Mouse (Mus musculus): ENCODE results near the gene Pptc7.
A peak's percentile ranks its signal among the peaks of the same experiment; 100 is the strongest.

Gene Pptc7

DNA sequence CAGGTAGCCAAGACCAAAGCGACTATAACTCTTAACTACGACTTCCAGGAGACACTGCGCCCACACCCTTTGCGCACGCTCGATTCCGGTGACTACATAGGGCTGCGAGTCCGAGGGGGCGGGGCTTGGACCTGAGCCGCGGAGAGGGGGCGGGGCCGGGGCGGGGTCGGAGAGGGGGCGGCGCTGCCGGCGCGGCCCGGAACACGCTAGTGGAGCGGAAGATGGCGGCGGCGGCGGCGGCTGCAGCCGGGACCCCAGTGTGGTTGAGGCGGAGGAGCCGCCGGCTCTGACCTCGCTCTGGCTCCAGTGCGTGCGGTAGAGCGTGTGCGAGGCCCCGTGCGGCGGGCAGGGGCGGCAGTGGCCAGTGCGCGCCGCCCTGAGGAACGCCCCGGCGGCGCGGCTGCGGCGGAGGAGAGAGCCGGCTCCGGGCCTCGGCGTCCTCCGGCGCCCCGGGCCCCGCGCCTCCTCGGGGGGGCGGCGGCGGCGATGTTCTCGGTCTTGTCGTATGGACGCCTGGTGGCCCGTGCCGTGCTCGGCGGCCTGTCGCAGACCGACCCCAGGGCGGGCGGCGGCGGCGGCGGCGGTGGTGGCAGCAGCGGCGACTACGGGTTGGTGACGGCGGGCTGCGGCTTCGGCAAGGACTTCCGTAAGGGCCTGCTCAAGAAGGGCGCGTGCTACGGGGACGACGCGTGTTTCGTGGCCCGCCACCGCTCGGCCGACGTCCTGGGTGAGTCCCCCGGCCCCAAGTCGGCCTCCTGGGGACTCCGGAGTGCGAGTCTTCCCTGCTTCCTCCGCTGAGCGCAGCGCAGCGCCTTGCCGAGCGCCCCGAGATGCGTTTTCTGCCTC lies at the start of gene Pptc7:
Gene Pptc7 (plus strand): TSS at position 183 of the 846 bp plus-strand sequence.
- DNase-seq, result peak; percentile 95

DNA sequence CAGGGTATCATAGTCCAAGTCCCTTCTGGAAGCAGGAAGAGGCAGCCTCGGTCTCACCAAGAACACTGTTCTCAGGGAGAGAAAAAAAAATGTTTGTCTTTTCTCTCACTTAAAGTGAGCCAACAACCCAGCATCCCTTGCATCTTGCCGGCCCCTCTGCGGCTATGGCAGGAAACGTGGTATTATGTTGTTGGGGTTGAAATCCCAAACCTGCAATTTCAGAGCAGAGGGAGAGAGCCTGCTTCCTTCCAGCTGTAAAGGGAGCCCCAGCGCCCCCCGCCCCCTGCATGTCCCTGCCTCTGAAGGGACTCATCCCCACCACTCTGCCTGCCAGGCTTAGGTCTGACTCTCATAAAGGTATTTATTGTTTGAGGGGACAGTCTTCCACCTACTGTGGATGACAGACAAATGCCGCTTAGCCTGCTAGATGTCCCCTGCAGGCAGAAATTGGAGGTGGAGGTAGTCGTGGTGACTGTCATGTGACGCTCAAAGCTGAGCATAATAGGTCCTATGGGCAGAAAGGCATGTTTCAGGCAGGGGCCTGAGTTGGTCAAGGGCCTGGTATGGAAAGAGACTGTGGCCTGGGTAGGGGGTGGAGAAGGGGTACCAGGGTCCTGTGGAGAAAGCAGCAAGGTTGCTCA lies 48.8 kb upstream of the Pptc7 start:
- DNase-seq, result peak; percentile 82

DNA sequence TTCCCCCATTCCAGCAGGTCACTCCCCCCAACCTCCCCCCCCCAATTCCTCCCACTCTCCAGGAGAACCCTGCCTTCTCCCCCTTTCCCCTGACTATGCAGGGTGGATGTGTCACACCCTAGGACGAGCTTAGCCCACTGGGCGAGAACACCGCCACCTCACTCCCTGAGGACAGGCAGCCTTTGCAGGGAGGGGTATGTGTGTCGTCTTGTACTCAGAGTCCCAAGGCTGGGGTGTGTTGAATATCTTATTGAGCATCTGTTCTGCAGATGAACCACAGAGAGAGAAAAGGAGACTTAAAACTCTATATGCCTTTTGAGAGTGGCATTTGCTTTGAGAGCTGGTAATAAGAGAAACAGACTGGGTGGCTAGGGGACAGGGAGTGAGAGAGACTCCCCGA lies 47.0 kb upstream of the Pptc7 start:
- DNase-seq, result no peak

DNA sequence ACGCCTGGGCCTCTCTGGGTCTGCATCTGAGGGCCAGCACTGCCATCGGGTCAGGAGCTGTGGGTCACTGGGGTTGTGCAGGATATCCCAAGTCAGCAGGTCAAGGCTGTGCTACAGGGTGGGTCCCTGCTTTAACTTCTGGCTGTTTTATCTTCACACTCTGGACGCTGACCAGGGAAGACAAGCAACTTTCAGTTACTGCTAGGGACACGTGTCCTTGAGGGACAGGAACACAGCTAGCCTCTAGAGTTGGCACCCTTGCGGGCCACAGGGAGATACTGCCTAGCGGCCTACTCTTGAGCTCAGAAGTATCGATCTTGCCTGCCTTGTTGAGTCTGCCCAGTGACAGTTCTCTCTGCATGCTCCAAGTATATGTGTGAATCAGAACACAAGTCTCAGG lies 44.5 kb upstream of the Pptc7 start:
- DNase-seq, result no peak

DNA sequence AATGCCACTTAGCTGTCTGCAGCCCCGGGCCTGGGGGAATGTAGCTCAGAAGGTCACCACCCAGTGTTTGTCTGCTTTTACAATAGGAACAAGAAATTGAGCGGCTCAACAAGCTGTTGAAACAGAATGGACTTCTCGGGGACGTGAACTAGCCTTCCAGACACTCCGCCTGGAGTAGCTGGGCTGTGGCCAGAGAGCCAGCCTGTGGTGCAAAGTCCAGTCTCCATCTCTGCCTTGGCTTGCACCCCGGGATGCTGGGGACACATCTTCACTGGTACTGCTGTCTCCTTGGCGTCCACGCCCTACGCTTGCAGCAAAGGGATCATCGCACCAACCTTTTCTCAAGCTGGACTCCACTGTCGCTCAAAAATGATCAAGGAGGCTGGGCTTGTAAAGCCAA lies 43.6 kb upstream of the Pptc7 start:
- no peak for DNase-seq

DNA sequence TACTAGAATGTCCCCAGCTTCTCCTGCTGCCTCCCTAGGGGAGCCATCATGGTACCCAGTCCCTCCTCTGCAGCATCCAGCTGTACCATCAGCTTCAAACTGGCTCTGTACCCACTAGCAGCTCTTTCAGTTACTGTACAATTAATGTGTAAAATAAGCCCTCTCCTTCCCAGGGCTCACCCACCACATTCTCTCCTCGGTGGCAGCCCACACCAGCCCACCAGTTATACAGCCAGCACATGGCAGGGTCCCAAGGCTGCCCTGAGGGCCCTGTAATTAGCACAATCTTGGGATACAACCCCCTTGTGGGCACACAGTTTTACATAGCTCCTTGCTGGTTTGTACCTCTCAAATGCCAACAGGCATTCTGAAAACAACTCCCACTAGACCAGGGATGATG lies 43.2 kb upstream of the Pptc7 start:
- DNase-seq, result no peak

DNA sequence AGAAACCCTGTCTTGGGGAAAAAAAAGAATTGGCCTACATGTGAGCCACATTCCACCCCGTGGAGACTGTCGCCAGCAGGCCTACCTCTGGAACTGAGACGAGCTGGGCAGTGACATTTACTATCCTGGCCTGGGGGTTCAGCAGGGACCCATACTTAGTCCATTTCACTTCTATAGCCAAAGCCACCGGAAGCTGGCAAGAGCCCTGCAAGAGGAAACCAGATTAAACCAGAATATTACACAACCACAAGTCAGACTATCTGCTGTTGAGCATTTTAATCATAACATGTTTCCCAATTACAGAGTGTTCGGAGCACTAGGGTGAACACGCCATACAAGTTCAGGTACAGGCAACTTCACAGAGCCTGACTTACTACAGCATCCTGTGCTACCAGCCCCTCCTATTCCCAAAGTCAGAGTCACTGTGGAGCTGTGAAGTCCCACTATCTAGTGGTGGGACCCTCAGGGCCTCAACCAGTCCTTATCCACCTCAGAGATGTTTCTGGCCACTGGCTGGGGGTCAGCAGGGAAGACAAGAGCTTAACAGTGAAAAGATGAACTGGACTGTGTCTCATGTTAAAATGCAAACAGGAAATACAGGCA lies 41.5 kb upstream of the Pptc7 start:
- no peak for DNase-seq

DNA sequence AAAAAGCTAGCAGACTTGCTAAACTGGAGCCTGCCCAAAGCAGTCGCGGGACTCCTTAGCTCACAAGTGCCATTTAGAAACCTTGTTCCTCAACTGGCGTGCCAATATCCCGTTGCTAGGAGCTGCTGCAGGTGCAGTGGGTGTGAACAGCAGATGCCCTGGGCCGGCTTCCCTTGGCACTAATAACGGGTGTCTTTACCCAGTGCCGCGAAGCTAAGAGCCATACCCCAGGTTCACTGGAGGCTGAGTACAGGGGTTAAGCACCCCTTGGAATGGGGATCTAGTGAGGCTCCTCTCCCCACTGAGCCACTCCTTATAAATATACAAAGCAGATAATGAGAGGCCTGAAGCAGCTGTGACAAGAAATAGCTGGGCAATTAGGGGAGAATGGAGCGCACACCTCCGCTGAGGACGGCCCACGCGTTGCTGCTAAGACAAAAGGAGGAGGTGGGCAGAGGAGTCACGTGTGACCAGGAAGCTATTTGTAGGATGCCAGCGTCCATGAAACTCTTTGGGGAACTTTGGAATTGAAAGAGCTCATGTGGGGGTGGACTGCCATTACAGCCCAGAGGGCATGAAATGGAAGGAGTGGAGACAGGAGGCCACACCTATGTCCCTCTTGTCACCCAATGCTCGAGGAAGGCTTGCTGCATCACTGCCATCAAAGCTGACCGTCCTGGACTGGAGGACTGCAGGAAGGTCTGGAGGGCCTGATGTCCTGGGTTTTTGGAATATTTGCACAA lies 40.2 kb upstream of the Pptc7 start:
- DNase-seq, result no peak

DNA sequence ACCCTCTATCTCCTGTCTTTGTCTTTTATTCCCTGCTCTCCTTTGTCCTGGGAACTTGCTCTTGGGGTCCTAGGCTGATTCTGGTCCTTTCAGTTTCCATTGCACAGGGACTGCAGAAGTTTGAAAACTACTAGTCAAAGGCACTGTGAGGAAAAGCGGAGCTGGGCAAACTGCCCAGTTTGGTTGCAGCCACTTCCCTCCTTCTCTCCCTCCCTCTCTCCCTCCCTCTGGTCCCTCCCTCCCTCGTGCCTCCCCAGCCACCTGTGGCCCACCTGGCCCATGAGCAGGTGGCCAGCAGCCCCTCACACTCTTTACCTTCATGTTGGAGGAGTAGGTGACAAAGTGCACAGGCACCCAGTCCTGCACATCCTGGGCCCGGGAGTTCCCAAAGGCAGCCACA lies 39.0 kb upstream of the Pptc7 start:
- no peak for DNase-seq

DNA sequence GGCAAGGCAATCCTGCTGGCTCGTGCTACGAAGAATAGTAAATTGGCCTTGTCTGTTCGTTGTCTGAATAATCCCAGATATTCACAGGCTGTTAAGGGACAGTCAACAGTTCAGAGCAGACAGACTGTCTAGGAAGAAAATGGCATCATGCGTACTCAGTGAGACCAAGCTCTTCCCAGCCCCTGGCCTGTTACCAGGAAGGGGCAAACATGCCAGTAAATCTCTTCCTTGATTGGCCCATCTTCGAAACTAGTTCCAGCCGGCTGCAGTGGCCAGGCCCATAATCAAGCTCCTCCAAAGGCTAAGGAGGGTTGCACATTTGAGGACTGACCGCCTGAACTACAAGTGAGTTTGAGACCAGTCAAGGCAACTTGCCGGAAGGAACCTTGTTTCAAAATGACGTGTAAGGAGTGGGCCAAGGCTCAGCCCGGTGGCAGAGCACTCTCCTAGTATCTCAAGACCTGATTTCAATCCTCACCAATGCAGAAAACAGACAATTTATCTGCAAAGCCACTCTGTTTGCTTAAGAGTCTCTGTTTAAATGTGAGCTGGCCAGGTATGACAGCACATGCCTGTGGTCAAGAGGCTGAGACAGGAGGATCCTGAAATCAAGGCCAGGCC lies 37.5 kb upstream of the Pptc7 start:
- DNase-seq, result no peak

DNA sequence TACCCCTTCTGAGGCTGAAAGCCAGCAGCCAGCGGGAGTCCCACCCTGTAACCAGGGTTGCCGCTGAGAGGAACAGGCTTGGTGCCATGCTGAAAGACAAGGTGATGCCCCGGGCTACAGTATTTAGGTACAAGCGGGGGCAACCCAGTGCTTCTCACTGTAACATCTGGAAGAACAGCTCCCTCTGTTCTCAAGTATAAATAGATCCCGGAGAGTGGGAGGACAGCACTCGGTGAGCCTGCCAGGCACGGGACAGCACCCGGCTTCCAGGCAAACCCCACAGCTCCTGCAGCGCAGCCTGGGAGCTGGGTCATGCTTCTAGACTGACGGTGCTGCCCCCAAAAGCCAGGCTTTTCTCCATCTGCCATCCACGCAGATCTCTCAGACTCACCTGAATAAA lies 36.6 kb upstream of the Pptc7 start:
- no peak for DNase-seq

DNA sequence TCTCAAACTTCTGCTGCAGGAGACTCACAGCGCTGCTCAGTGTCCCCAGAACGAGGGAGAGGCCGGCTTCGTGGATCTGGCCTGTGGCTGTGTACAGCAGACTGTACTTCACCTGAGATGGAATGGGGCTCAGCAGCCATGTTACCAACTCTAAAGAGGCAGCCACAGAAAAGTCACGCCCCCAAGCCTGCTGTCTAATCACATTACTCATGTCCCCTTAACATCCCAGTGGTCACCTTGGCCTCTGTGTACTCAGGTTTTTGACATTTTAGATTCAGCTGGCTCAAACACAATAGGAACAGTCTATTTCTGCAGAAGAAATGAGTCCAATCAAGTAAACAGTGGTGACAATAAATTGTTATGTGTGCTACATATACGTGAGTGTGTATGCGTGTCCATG lies 36.2 kb upstream of the Pptc7 start:
- DNase-seq, result no peak

DNA sequence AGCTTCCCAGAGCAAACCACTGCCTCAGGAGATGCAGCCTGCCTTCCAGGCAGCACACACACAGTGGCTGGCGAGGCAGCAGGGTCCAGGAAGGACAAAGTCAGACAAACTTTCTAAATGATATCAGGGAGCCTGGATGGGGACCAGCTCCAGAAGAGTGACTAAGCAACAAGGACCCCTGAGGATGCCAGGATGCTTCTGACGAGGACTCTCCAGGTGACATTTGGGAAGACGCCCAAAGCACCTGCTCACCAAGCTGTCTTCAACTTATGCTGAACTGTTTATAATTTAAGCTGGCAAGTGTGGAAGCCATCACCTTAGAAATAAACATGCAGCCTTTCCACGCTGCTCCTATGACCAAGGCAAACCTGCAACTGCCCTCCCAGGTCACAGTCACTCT lies 34.9 kb upstream of the Pptc7 start:
- no peak for DNase-seq

DNA sequence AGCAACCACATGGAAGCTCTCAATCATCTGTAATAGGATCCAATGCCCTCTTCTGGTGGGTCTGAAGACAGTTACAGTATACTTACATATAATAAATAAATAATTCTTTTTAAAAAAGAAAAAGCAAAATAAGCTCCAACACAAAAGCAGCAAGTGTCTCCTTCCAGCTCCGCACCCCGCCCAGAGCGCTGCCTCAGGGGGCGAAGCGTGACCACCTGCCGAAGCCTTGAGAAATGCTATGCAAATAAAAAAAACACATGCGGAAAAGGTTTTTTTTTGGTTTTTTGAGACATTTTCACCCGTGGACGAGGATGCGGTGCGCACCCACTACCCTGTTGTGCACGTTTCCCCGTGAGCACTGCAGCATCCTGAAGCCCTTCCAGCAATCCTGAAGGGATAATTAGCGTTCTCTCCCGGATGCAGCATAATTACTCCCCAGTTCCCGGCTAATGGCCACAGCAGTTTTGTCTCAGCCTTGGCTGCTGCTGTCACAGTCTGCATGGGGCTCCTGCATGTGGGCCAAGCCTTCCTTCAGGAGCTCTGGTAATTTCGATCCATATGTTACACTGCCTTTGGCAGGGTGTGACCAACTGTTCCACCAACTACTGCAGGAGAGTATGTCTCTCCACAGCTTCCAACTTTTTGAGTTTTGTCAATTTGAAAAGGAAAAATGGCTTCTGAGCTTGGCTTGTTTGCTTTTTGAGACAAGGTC lies 32.1 kb upstream of the Pptc7 start:
- no peak for DNase-seq

DNA sequence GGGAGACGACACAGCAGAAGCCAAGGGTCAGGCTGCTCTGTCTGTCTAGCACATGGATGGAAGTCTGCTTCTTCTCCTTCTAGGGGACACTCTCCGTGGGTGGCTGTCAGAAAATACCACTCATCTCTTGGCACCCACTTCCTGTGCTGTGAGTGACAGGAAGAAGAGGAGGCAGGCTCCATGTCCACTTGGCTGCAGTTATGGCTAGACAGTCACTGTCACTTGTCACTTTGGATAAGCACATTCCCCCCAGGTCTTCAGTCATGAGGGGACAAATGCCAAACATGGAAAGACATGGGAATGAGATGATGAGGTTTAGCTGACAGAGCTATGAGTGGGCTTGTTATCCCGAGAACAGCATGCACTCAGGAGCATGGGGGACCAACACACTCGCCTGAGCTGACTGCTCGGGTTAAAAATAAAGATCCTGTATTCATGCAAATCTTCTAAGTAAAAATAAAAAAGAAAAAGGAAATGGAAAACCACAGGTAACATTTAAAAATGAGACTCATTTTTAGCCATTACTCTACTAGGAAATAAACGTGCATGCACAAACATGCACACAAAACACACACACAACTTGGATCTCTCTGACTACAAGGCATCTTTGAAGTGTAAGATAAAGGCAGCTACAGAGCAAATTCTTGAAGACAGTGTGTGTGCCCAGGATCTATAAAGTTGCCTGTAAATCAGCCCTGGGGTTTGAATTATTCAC lies 26.0 kb upstream of the Pptc7 start:
- DNase-seq, result no peak

DNA sequence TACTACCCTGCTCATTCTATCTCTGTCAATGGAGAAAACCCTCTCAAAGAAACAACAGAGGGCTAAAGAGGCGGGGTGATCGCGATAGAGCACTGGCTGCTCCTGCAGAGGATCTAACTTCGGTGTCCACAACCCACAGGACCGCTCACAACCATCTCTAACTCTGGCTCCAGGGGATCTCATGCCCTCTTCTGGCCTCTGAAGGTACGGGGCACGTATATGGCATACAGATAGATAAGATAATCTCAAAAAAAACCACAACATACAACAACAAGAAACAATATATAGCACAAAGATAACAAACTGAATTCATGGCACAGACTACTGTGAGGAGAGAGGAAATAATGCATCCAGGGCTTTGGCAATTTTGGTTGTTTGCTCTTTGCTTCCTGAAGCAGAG lies 22.1 kb upstream of the Pptc7 start:
- DNase-seq, result peak; percentile 54

DNA sequence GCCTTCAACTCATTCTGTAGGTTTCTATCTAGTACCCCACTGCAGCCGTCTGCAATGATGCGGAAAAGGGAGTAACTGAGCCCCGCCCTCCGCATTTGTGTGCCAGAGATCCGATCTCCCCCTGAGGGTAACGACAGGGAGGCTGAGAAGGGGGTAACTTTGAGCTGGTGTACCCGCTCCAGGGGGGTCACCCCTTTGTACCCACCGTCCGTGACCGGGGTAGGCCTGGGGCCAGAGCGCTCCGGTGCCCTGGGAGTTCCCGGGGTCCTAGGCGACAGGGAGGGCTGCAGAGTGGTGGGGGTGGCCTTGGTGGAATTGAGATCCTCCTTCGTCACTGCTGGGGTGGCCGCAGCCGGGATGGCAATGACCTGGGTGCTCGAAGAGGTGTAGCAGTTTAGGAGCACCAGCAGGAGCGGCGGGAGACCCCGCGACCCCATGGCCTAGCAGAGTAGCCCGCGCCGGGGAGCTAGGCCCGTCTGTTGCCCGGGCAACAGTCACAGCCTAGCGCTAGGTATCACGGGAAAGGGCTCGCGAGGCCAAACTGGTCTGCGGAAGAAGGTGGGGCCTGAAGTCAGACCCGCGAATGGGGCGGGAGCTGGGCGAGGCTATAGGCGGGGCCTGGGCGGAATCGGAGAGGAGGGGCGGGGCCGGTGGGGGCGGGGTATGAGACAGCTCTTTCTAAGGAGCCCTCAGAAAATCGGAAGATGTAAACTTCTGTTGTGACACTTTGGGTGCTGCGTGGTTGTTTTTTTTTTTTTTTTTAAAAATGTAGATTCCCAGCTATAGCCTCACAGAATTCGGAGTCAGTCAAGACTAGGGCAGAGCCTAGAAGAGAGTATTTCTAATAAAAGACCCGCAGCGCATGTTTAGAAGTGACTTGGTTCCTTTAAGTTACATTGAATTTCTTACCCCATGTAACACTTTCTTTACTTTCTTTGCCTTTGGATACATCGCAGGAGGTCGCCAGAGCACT lies 19.9 kb upstream of the Pptc7 start, which contains the start of gene Tctn1:
Gene Tctn1 (minus strand): TSS at position 528 of the 973 bp plus-strand sequence.
- peak; percentile 93 for DNase-seq

DNA sequence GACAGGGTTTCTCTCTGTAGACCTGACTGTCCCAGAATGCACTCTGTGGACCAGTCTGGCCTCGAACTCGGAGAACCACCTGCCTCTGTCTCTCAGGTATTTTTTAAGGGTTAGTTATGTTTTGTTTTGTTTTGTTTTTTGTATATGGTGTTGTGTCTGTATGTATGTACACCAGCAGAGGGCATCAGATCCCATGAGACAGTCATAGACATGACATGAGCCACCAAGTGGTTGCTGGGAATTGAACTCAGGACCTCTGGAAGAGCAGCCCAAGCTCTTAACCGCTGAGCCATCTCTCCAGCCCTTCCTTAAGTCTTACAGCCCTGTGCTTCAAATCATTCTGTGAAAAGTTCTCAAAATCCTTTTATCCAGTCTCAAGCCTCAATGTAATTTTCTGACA lies 19.0 kb upstream of the Pptc7 start:
- DNase-seq, result peak; percentile 51

DNA sequence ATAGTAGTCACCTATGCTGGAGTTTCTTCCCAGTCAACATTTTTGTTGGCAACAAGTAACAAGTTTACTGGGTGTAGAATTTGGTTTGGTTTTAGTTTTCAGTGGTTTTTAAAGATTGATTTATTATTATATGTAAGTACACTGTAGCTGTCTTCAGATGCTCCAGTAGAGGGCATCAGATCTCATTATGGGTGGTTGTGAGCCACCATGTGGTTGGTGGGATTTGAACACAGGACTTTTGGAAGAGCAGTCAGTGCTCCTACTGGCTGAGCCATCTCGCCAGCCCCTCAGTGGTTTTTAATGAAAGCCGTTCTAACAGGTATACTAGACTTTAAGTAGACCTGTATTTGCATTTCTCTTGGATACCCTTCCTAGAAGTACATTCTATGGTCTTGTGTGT lies 18.2 kb upstream of the Pptc7 start:
- no peak for DNase-seq

DNA sequence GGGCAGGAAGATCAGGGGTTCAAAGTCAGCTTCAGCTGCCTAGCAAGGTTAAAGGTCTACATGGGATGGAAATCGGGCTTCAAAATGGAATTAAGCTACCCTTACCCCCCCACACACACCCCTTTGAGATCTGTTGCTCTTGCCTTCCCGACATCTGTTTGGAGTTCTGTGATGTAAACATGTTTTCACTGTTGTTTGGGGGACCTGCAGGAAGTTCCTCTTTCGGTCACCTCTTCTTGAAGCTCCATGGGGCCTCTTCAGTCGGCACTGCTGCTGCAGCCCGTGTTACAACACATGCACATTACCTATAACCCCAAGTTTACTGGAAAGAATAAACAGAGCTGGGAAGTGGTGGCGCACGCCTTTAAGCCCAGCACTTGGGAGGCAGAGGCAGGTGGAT lies 17.0 kb upstream of the Pptc7 start:
- DNase-seq, result no peak
